Mouse (Mus musculus) myocyte (in vitro differentiated cells): ENCODE measurements around the gene Slc25a31. TPM values are rescaled to one million over a fixed set of nuclear protein-coding genes. Genes with fewer than 3 reads are reported as not detected.

Experiments
- H3K27me3 ChIP-seq: one replicate; pipeline ENCODE4 v1.6.1; 2011; ENCODE audit not compliant: control insufficient read depth, insufficient read depth, insufficient read length
- H3K36me3 ChIP-seq: one replicate; pipeline ENCODE4 v1.6.1; 2011; ENCODE audit not compliant: control insufficient read depth, insufficient read depth
- H3K4me2 ChIP-seq: one replicate; pipeline ENCODE4 v1.6.1; 2011; ENCODE audit warnings: low read depth, control low read depth
- H3K4me3 ChIP-seq: one replicate; pipeline ENCODE4 v1.5.1; 2011; ENCODE audit warnings: mild to moderate bottlenecking, control low read depth, moderate library complexity
- H3K79me2 ChIP-seq: one replicate; pipeline ENCODE4 v1.6.1; 2011; ENCODE audit not compliant: control insufficient read depth, insufficient read depth
- H3ac ChIP-seq: one replicate; pipeline ENCODE4 v1.6.1; 2011; ENCODE audit not compliant: control insufficient read depth, insufficient read length
- CEBPB ChIP-seq: IDR thresholded peaks from 2 replicates; pipeline ENCODE4 v1.6.1; 2011; ENCODE audit warnings: mild to moderate bottlenecking, moderate library complexity; ENCODE audit not compliant: poor library complexity, insufficient read depth, severe bottlenecking
- E2F4 ChIP-seq: IDR thresholded peaks from one replicate; pipeline ENCODE4 v1.6.1; 2011; ENCODE audit warnings: mild to moderate bottlenecking, control low read depth, moderate library complexity; ENCODE audit not compliant: insufficient read depth
- MAX ChIP-seq: IDR thresholded peaks from one replicate; pipeline ENCODE4 v1.6.1; 2011; ENCODE audit warnings: low read depth, mild to moderate bottlenecking, control low read depth
- MYOD1 ChIP-seq, 3 experiments: IDR thresholded peaks; one replicate each; pipeline ENCODE4 v1.6.1; 2011; ENCODE audit warnings: control low read depth in 2 of 3, low read depth in 2 of 3, mild to moderate bottlenecking in 2 of 3, moderate library complexity in 1 of 3; ENCODE audit not compliant: insufficient read length in 2 of 3, control insufficient read depth in 1 of 3
- MYOG ChIP-seq, 3 experiments: IDR thresholded peaks; one replicate each; pipeline ENCODE4 v1.6.1; 2011; ENCODE audit warnings: control low read depth in 2 of 3, low read depth in 2 of 3, mild to moderate bottlenecking in 2 of 3; ENCODE audit not compliant: insufficient read length in 2 of 3, control insufficient read depth in 1 of 3, insufficient read depth in 1 of 3
- POLR2A ChIP-seq: IDR thresholded peaks from one replicate; pipeline ENCODE4 v1.6.1; 2011; ENCODE audit warnings: low read depth, mild to moderate bottlenecking, control low read depth, moderate library complexity; ENCODE audit not compliant: insufficient read length
- POLR2AphosphoS2 ChIP-seq: IDR thresholded peaks from one replicate; pipeline ENCODE4 v1.6.1; 2011; ENCODE audit warnings: low read depth, control low read depth; ENCODE audit not compliant: insufficient read length
- REST ChIP-seq: IDR thresholded peaks from one replicate; pipeline ENCODE4 v1.6.1; 2011; ENCODE audit warnings: mild to moderate bottlenecking, control low read depth, moderate library complexity; ENCODE audit not compliant: insufficient read depth, insufficient read length
- SRF ChIP-seq: IDR thresholded peaks from one replicate; pipeline ENCODE4 v1.6.1; 2011; ENCODE audit warnings: low read depth; ENCODE audit not compliant: control insufficient read depth, insufficient read length
- TCF12 ChIP-seq: IDR thresholded peaks from one replicate; pipeline ENCODE4 v1.6.1; 2011; ENCODE audit warnings: mild to moderate bottlenecking, control low read depth; ENCODE audit not compliant: poor library complexity, insufficient read depth, severe bottlenecking
- TCF3 ChIP-seq: IDR thresholded peaks from one replicate; pipeline ENCODE4 v1.6.1; 2011; ENCODE audit warnings: low read depth, control low read depth; ENCODE audit not compliant: insufficient read length
- USF1 ChIP-seq: IDR thresholded peaks from one replicate; pipeline ENCODE4 v1.6.1; 2011; ENCODE audit warnings: low read depth, mild to moderate bottlenecking, control low read depth, moderate library complexity
- polyA plus RNA-seq: library from polyadenylated mRNA; unstranded; fragments of >200 nt; fragmentation: generic; extraction: Trizol; gene quantifications from one replicate; pipeline ENCODE4 v1.2.1, GENCODE M21; 2012; ENCODE audit warnings: missing spikeins

Slc25a31 gene
- polyA plus RNA-seq, 1 experiment = not detected

GRCm38 (mm10) chr3:40668889-40669288 lies 39.8 kb upstream of the Slc25a31 start:
- TF ChIP-seq REST (no peak), MYOG (IDR thresholded peaks at IDR 0.05; ENCODE audit: control insufficient read depth in 1 of 3, insufficient read depth in 1 of 3, insufficient read length in 2 of 3, low read depth in 2 of 3) (peak in 1 of 3 experiments; percentile 62), MAX (no peak), USF1 (no peak)
- Histone ChIP-seq H3K4me3 (no peak overlapping the region), H3K36me3 (no peaks in the 10 kb centered on the region), H3K4me2 (no peak overlapping the region), H3K79me2 (no peaks in the 10 kb centered on the region), H3K27me3 (no peaks in the 10 kb centered on the region), H3ac (no peak overlapping the region)

- TF ChIP-seq MYOG (IDR thresholded peaks at IDR 0.05; ENCODE audit: control insufficient read depth in 1 of 3, insufficient read depth in 1 of 3, insufficient read length in 2 of 3, low read depth in 2 of 3) = no peak
- TF ChIP-seq TCF3 = no peak
- TF ChIP-seq REST = no peak
- no peak for TF ChIP-seq POLR2AphosphoS2
- no peak for TF ChIP-seq SRF
- no peak for TF ChIP-seq CEBPB
- no peak for TF ChIP-seq TCF12
- no peak overlapping the region for H3ac ChIP-seq
- no peaks in the 10 kb centered on the region for H3K36me3 ChIP-seq
- no peak overlapping the region for H3K4me2 ChIP-seq
- no peaks in the 10 kb centered on the region for H3K79me2 ChIP-seq
- H3K4me3 ChIP-seq = no peak overlapping the region
- no peaks in the 10 kb centered on the region for H3K27me3 ChIP-seq
These were observed 39.3 kb upstream of the Slc25a31 start for GRCm38 (mm10) chr3:40669395-40669794.

- Histone ChIP-seq H3K36me3 (no peaks in the 10 kb centered on the region), H3K4me3 (no peak overlapping the region), H3ac (no peak overlapping the region), H3K27me3 (no peaks in the 10 kb centered on the region), H3K4me2 (no peak overlapping the region), H3K79me2 (no peaks in the 10 kb centered on the region)
- no peak for TF ChIP-seq TCF3
- no peak for TF ChIP-seq MAX
- TF ChIP-seq MYOD1 (IDR thresholded peaks at IDR 0.05; ENCODE audit: control insufficient read depth in 1 of 3, insufficient read length in 2 of 3, low read depth in 2 of 3) = no peak
- no peak for TF ChIP-seq MYOG (IDR thresholded peaks at IDR 0.05; ENCODE audit: control insufficient read depth in 1 of 3, insufficient read depth in 1 of 3, insufficient read length in 2 of 3, low read depth in 2 of 3)
- TF ChIP-seq TCF12 = no peak
These were observed 35.1 kb upstream of the Slc25a31 start for GRCm38 (mm10) chr3:40673515-40673914.

- Histone ChIP-seq H3K4me2 (no peak overlapping the region), H3K36me3 (no peaks in the 10 kb centered on the region), H3K4me3 (no peak overlapping the region), H3K79me2 (no peaks in the 10 kb centered on the region), H3ac (no peak overlapping the region), H3K27me3 (no peaks in the 10 kb centered on the region)
- no peak for TF ChIP-seq USF1
- no peak for TF ChIP-seq POLR2AphosphoS2
These were observed 33.7 kb upstream of the Slc25a31 start for GRCm38 (mm10) chr3:40674873-40675405.

- Histone ChIP-seq H3K4me2 (no peak overlapping the region), H3K27me3 (no peaks in the 10 kb centered on the region), H3K36me3 (no peaks in the 10 kb centered on the region), H3K79me2 (peaks cover 5% of the 10 kb centered on the region), H3K4me3 (no peak overlapping the region), H3ac (no peak overlapping the region)
- TF ChIP-seq MAX (no peak), SRF (no peak), E2F4 (no peak), USF1 (no peak), MYOG (IDR thresholded peaks at IDR 0.05; ENCODE audit: control insufficient read depth in 1 of 3, insufficient read depth in 1 of 3, insufficient read length in 2 of 3, low read depth in 2 of 3) (no peak), MYOD1 (IDR thresholded peaks at IDR 0.05; ENCODE audit: control insufficient read depth in 1 of 3, insufficient read length in 2 of 3, low read depth in 2 of 3) (no peak), POLR2AphosphoS2 (no peak), TCF12 (no peak), CEBPB (no peak), POLR2A (no peak)
These were observed 29.8 kb upstream of the Slc25a31 start for GRCm38 (mm10) chr3:40678856-40679255.

- Histone ChIP-seq H3K4me2 (peak overlapping the region; percentile 97), H3K4me3 (peak overlapping the region; percentile 19), H3K27me3 (no peaks in the 10 kb centered on the region), H3ac (no peak overlapping the region), H3K79me2 (peaks cover 5% of the 10 kb centered on the region), H3K36me3 (no peaks in the 10 kb centered on the region)
- TF ChIP-seq MYOG (IDR thresholded peaks at IDR 0.05; ENCODE audit: control insufficient read depth in 1 of 3, insufficient read depth in 1 of 3, insufficient read length in 2 of 3, low read depth in 2 of 3) (no peak), TCF3 (no peak), TCF12 (no peak), E2F4 (no peak), SRF (no peak), POLR2A (peak; percentile 41), MAX (no peak)
These were observed 26.3 kb upstream of the Slc25a31 start for GRCm38 (mm10) chr3:40682404-40682803.
